Mouse (Mus musculus): ENCODE results near the gene Imp4. TPM values are rescaled to one million over a fixed set of nuclear protein-coding genes. Genes with fewer than 3 reads are reported as not detected.

Gene Imp4
- polyA plus RNA-seq, 1 experiment from 2014 or later: 100 TPM

DNA sequence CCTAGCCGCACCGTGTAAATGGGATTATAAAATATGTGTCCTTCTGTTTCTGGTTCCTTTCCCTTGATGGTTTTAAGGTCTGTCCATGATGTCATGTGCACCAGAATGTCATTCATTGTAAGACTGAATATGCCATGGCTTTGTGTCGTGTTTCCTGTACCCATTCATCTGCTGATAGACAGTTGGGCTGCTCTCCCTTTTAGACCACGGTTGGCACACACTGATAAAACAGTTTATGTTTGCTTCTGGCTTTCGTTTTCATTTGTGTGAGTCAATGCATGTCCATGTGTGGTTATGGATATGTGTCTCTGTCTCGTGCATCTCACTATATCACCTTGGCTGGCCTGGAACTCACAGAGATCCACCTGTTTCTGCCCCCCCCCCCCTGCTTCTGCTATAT is 25.8 kb downstream of the Imp4 start:
- H3K4me1 ChIP-seq: peaks cover 35% of the 10 kb centered on the region
- no peak overlapping the region for H3K27ac ChIP-seq
- H3K36me3 ChIP-seq: no peaks in the 10 kb centered on the region
- no peak overlapping the region for H3K4me2 ChIP-seq
- H3K4me3 ChIP-seq: no peak overlapping the region
- WGBS (ENCODE audit: insufficient replicate concordance): 42% methylated on average over 6 of the region's 6 CpGs
- H3K9ac ChIP-seq: no peak overlapping the region
- ATAC-seq: peak; percentile 40; the same call in 1 of the 2 replicates
- no peaks in the 10 kb centered on the region for H3K9me3 ChIP-seq (replicated peaks)
- peaks cover under 1% of the 10 kb centered on the region for H3K27me3 ChIP-seq (replicated peaks)

DNA sequence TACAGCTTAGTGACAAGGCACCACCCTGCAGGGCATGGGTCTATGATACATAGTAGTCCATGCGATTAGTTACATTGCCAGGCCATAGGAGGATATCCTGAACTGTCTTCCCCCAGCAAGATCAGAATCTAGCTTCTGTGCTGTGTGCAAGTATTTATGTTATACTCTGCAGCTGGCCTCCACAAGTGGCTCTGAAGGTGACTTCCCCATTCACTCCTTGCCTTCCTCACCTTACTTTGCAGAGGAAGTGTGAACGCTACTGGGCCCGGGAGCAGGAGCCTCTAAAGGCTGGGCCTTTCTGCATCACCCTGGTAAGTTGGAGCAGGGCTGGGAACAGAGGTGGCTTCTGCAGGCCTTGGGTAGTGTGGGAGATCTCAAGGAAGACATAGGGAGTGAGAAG is 28.4 kb downstream of the Imp4 start:
- Histone ChIP-seq H3K27ac (no peak overlapping the region), H3K9ac (no peak overlapping the region), H3K4me3 (no peak overlapping the region), H3K36me3 (no peaks in the 10 kb centered on the region), H3K4me2 (no peak overlapping the region), H3K4me1 (peaks cover 36% of the 10 kb centered on the region), H3K9me3 (replicated peaks) (no peaks in the 10 kb centered on the region), H3K27me3 (replicated peaks) (peaks cover 23% of the 10 kb centered on the region)
- no peak for ATAC-seq
- WGBS (ENCODE audit: insufficient replicate concordance): 25% methylated on average over 3 of the region's 3 CpGs

DNA sequence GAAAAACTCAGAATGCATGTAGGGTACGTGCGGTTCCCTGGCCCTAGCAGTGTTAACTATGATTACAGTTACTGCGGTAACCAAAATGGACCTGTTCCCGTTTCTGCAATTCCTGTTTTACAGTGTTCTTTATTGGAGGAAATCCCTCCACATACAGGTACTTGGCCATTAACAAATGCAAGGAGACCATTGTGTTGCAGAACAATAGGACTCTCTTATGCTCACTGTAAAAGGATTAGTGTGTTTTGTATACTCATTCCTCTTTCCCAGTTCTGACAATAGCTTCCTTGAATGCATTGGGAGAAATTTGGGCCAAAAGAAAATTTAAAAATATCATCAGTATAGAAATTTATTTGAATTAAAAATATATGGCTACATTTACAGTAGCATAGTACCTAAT is 28.8 kb downstream of the Imp4 start:
- 65% methylated on average over 4 of the region's 4 CpGs for WGBS (ENCODE audit: insufficient replicate concordance)
- Histone ChIP-seq H3K4me3 (no peak overlapping the region), H3K4me2 (no peak overlapping the region), H3K27ac (no peak overlapping the region), H3K36me3 (no peaks in the 10 kb centered on the region), H3K9ac (no peak overlapping the region), H3K27me3 (replicated peaks) (peaks cover 27% of the 10 kb centered on the region), H3K4me1 (peaks cover 36% of the 10 kb centered on the region), H3K9me3 (replicated peaks) (no peaks in the 10 kb centered on the region)
- no peak for ATAC-seq

DNA sequence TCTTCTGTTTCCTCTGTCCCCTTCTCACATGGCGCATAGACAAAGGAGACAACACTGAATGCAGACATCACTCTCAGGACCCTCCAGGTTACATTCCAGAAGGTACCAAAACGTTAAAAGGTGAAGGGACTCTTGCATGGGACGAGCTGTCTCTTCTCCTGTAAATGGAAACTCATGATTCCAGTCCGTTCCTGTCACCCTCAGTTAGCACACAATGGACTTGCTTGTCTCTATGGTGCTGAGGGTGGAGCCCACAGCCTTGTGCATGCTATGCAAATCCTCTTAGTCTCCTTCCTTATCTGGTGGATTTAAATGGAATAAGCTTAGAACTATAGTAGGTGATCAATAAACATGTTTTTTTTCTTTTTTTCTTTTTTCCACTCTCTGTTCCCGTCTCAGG is 30.1 kb downstream of the Imp4 start:
- 70% methylated on average over 5 of the region's 5 CpGs for WGBS (ENCODE audit: insufficient replicate concordance)
- Histone ChIP-seq H3K27me3 (replicated peaks) (peaks cover 32% of the 10 kb centered on the region), H3K9ac (no peak overlapping the region), H3K36me3 (no peaks in the 10 kb centered on the region), H3K27ac (no peak overlapping the region), H3K9me3 (replicated peaks) (no peaks in the 10 kb centered on the region), H3K4me3 (no peak overlapping the region), H3K4me2 (no peak overlapping the region), H3K4me1 (peaks cover 36% of the 10 kb centered on the region)
- ATAC-seq: no peak

DNA sequence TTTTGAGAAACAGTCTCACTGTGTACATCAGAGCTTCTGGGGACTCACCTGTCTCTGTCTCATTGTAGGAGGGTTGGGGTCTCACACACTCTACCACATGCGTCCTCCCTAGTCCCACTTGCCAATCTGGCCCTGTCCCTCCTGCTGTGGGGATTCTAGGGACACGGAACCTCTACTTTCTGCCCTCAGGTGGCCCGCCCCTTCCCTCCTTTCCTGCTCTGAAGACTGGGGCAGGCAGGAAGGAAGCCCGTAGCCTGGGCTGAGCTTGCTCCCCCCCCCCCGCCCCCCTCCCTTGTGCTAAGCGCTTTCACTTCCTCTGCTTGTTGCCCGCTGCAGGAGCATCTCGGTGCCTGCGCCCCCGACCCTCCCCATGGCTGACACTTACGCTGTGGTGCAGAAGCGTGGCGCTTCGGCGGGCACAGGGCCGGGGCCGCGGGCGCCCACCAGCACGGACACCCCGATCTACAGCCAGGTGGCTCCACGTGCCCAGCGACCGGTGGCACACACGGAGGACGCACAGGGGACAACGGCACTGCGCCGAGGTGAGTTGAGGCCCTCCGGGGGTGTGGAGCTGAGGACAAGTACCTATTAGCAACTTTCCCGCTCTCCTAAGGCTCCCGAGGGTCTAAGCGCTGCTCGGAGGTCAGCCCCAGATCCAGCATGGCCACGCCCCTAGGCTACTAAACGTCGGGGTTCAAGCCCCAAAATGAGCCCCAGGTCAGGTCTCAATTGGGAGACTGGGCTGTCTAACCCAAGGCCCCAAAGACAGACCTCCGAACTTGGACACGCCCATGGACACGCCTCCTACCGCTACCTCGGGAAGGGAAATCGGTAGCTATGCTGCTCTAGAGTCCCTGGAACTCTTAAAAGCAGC is 33.0 kb downstream of the Imp4 start:
- peak overlapping the region; percentile 55 for H3K27ac ChIP-seq
- under 1% methylated on average over 40 of the region's 43 CpGs for WGBS (ENCODE audit: insufficient replicate concordance)

DNA sequence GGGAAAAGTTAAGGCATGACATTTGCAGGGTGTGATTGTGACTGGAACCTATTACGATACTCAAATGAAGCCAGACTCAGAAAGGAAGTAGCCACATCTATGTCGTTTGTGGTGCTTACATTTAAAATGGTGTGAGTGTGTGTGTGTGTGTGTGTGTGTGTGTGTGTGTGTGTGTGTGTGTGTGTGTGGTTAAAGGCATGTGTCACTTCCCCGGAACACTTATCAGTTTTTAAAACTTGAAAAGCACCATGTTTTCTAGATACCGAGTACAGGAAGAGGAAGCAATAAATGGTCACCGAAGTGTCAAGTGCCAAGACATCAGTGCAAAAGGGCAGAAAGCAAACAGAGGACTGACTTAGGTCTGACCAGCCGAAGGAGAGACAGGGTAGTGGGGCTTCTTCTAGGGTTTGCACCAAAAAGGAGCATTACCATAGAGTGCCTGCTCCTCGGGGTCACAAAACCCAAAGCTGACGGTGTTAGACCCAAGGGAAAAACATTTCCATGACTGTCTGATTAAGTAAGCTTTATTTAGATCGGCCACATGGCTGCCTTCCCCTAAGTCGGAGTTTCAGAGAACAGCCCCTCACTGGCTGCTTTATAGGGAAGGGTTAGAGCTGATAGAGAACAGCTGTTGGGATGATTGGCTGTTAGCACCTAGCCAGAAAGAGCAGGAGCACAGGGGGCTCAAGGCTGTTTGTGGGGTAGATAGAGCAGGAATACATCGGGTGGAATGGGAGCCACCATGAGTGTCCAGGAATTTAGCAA is 39.4 kb downstream of the Imp4 start:
- Histone ChIP-seq H3K27ac (no peak overlapping the region), H3K4me2 (no peak overlapping the region), H3K9me3 (replicated peaks) (no peaks in the 10 kb centered on the region), H3K27me3 (replicated peaks) (no peaks in the 10 kb centered on the region), H3K9ac (no peak overlapping the region), H3K4me3 (no peak overlapping the region), H3K4me1 (peaks cover 4% of the 10 kb centered on the region; the same call in 1 of the 2 replicates), H3K36me3 (no peaks in the 10 kb centered on the region)
- WGBS (ENCODE audit: insufficient replicate concordance): 16% methylated on average over 11 of the region's 11 CpGs
- ATAC-seq: no peak

More for the DNA sequence above, 33.0 kb downstream of the Imp4 start:
- H3K36me3 ChIP-seq: no peaks in the 10 kb centered on the region
- H3K4me3 ChIP-seq: peak overlapping the region; percentile 57
- no peaks in the 10 kb centered on the region for H3K9me3 ChIP-seq (replicated peaks)
- peak overlapping the region; percentile 87 for H3K4me2 ChIP-seq
- H3K27me3 ChIP-seq (replicated peaks): peaks cover 32% of the 10 kb centered on the region
- H3K4me1 ChIP-seq: peaks cover 21% of the 10 kb centered on the region
- peak; percentile 68 for ATAC-seq
- H3K9ac ChIP-seq: peak overlapping the region; percentile 66

DNA sequence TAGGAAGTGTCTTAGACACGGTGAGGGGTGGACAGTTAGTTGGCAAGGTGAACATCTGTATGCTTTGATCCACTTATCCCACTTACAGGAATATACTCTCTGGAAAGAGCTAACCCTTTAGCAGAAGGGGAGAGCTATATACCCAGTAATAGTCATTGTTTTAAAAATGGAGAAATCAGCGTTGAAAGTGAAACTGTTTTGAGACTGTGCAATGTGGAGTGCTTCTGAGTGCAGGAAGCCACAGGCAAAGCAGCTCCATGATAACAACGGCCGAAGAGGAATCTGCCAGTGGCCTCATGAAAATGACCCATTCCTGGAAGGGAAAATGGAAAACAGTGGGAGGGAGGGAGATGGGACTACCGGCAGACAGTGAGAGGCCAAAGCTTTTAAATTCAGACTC is 41.1 kb downstream of the Imp4 start:
- 20% methylated on average over 5 of the region's 5 CpGs for WGBS (ENCODE audit: insufficient replicate concordance)
- ATAC-seq: no peak

DNA sequence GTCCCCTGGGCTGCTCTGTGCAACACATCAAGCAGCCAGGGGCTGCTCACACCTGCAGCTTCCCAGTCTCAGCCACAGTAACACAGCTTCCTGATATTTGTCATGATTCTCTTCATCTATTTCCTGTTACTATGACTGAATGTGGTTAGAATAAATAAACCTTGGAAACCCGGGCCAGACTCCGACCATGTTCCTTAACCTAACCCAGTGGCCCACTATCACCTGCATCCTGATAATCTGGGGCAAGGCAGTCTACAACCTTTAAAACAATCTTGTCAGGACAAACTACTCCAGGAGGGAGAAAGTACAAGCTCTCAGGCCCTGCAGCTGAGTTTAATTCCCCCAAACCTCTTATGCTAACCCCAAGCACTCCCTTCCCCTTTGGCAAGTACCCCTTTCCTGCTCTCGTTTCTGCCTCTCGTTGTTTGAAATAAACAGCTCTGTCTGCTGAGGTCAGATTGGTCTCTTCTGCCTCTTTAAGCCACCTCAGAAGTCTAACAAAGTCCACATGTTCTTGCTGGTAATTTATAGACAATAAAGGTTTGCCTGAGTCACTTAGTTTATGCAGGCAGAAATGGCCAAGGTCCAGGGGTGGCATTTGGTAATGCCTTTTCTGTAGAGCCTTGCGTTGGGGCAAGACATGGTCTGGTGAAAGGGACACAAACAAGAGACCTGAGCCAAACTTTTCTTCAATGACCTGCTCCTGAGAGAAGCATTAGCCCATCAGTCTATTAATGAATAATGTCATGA is 42.4 kb downstream of the Imp4 start:
- 31% methylated on average over 5 of the region's 5 CpGs for WGBS (ENCODE audit: insufficient replicate concordance)

More for the DNA sequence above, 41.1 kb downstream of the Imp4 start:
- Histone ChIP-seq H3K9ac (no peak overlapping the region), H3K4me3 (no peak overlapping the region), H3K36me3 (no peaks in the 10 kb centered on the region), H3K4me1 (peaks cover 16% of the 10 kb centered on the region), H3K27ac (no peak overlapping the region), H3K4me2 (0 out of 2 replicates have a peak overlapping the region, but pooled peaks have one; percentile 13), H3K9me3 (replicated peaks) (no peaks in the 10 kb centered on the region), H3K27me3 (replicated peaks) (no peaks in the 10 kb centered on the region; the same call in 1 of the 2 replicates)

DNA sequence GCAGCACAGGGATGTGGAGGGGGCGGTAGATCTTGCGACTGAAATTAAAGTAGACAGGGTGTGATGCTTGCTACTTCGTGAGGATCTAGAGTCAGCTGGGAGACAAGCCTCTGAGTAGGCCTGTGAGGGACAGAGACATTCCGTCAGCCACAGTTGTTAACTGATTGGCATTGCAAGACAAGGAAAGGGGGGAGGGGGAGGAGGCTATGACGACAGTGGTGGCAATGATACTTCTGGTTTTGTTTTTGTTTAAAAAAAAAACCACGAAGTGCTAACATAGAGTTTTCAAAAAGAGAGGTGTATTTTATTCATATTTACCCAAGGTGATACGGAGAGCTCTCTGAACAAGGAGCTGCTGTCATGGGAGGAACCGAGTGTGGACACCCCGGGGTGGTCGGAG is 44.8 kb downstream of the Imp4 start:
- H3K9ac ChIP-seq: no peak overlapping the region
- H3K27ac ChIP-seq: no peak overlapping the region
- H3K9me3 ChIP-seq (replicated peaks): no peaks in the 10 kb centered on the region
- H3K4me2 ChIP-seq: no peak overlapping the region
- no peak overlapping the region for H3K4me3 ChIP-seq
- H3K36me3 ChIP-seq: no peaks in the 10 kb centered on the region
- H3K4me1 ChIP-seq: peaks cover 19% of the 10 kb centered on the region
- no peaks in the 10 kb centered on the region; the same call in 1 of the 2 replicates for H3K27me3 ChIP-seq (replicated peaks)
- ATAC-seq: no peak
- WGBS (ENCODE audit: insufficient replicate concordance): 52% methylated on average over 10 of the region's 10 CpGs

More for the DNA sequence above, 42.4 kb downstream of the Imp4 start:
- Histone ChIP-seq H3K9ac (no peak overlapping the region), H3K27me3 (replicated peaks) (no peaks in the 10 kb centered on the region; the same call in 1 of the 2 replicates), H3K27ac (no peak overlapping the region), H3K4me1 (peaks cover 19% of the 10 kb centered on the region), H3K9me3 (replicated peaks) (no peaks in the 10 kb centered on the region), H3K4me2 (no peak overlapping the region), H3K36me3 (no peaks in the 10 kb centered on the region), H3K4me3 (no peak overlapping the region)
- no peak for ATAC-seq

DNA sequence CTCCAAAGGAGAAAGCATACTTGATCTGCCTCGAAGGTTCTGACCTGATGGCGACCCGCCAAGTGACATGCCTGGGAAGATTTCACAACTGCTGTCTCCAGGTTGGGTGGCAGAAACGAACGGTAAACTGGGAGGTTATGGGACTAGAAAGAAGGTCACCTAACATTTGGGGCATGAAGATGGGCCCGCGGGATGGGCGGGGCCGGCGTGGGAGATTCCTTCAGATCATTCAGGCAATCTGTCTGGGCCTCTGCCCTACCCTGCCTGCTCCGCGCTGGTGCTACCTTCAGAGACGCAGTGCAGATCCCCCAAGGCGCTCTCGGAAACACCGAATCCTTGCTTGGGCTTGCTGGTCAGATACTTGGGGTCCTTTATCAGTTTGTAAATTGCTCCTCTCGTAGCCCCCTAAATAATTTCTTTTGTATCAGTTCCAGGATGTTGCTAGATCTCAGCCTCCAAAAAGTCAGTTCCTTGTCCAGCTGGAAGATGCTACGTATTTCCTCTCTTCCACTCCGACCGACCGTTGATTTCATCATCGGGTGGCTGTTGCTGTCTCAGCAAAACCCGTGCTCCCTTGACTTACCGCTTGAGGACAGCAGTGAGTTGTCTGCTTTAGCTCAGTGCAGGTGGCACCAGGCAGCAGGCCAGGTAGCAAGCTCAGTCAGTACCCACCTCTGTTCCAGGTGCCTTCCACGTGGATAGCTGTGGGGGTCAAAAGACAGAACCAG is 46.0 kb downstream of the Imp4 start:
- peaks cover 25% of the 10 kb centered on the region for H3K4me1 ChIP-seq
- 4% methylated on average over 25 of the region's 25 CpGs for WGBS (ENCODE audit: insufficient replicate concordance)
- peak overlapping the region; percentile 27 for H3K4me3 ChIP-seq
- H3K36me3 ChIP-seq: no peaks in the 10 kb centered on the region
- H3K9ac ChIP-seq: no peak overlapping the region
- H3K27me3 ChIP-seq (replicated peaks): no peaks in the 10 kb centered on the region; the same call in 1 of the 2 replicates
- H3K27ac ChIP-seq: 0 out of 2 replicates have a peak overlapping the region, but pooled peaks have one; percentile 28
- ATAC-seq: peak; percentile 66
- peak overlapping the region; percentile 58 for H3K4me2 ChIP-seq
- no peaks in the 10 kb centered on the region for H3K9me3 ChIP-seq (replicated peaks)

DNA sequence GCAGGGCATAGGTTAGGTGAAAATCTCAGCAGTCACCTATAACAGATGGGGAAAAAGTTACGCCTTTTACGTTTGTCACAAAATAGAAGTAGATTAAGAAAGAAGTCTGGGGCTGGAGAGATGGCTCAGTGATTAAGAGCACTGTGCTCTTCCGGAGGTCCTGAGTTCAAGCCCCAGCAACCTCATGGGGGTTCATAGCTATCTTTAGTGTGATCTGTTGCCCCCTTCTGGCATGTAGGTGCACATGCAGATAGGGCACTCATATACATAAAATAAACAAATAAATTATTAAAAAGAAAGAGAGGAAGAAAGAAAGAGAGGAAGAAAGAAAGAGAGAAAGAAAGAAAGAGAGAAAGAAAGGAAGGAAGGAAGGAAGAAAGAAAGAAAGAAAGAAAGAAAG is 47.7 kb downstream of the Imp4 start:
- no peak overlapping the region for H3K27ac ChIP-seq

More for the DNA sequence above, 47.7 kb downstream of the Imp4 start:
- Histone ChIP-seq H3K4me3 (no peak overlapping the region), H3K36me3 (no peaks in the 10 kb centered on the region), H3K4me1 (peaks cover 20% of the 10 kb centered on the region), H3K4me2 (no peak overlapping the region), H3K9ac (no peak overlapping the region), H3K27me3 (replicated peaks) (no peaks in the 10 kb centered on the region; the same call in 1 of the 2 replicates), H3K9me3 (replicated peaks) (no peaks in the 10 kb centered on the region)
- 70% methylated on average over 3 of the region's 3 CpGs for WGBS (ENCODE audit: insufficient replicate concordance)
- ATAC-seq: no peak
